Mouse (Mus musculus) left cerebral cortex, postnatal 25 days (tissue): ENCODE measurements around the gene Dctd. TPM values are rescaled to one million over a fixed set of nuclear protein-coding genes. Genes with fewer than 3 reads are reported as not detected.

Experiments used
- DNase-seq, 2 experiments: peaks; one replicate each; pipeline ENCODE4 v3.0.0; 2022; ENCODE audit warnings: low spot score in 2 of 2, mixed read lengths in 1 of 2
- intact Hi-C: fragments of 180-260 bp; cut with DNase I; formaldehyde crosslinking; loops from one replicate; pipeline ENCODE4 v1.15.1; 2025
- total RNA-seq, 2 experiments: library from RNA; stranded (reverse); gene quantifications; 2 replicates each; pipeline ENCODE4 v1.2.3; 2021

The Dctd gene
- 1 to 10 TPM; 5.5 to 9.4 TPM for total RNA-seq

DNA sequence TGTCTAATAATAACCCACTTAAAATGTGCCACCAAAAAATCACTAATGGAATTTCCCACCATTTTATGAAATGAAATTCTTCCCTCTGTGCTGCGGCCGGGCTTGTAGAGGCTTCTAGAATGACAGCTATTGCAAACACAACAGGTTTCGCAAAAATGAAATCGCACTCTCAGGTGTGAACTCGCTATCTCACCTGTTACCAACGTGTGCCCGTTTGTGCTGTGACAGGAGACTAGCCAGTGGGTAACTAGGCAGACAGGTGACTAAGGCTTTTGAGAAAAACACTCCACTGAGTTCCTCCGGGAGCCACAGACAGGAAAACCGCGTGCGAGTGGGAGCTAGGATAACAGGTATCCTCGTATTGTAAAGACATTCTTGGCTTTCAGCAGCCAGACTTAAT is at the start of gene Dctd:
Dctd (plus strand) TSS at position 301 of the 400 bp plus-strand sequence.
- DNase-seq: no peak
- intact Hi-C loops: loop anchor here (5.0 kb wide), 1 partner anchor 124 kb away; no protein-coding TSS in a partner anchor

DNA sequence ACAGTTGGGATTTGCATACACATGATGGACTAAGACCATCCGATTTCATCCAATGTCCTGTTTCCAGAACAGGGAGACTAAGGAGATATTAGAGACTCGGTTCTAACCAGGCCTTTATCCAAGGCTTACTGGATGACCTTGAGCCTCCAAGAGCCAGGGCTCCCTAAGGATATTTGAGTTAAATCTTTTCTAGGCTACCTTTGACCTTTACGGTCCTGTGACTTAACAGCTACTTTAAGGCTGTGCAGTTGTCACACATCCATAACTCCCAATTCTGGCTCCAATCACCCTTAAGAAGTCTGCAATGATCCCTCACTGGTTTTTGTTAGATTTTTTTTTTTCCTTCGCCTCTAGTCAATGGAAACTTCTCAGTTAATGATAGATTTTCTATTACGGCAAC is 45.3 kb upstream of the Dctd start:
- no peak for DNase-seq
- intact Hi-C loops: no loop called here

DNA sequence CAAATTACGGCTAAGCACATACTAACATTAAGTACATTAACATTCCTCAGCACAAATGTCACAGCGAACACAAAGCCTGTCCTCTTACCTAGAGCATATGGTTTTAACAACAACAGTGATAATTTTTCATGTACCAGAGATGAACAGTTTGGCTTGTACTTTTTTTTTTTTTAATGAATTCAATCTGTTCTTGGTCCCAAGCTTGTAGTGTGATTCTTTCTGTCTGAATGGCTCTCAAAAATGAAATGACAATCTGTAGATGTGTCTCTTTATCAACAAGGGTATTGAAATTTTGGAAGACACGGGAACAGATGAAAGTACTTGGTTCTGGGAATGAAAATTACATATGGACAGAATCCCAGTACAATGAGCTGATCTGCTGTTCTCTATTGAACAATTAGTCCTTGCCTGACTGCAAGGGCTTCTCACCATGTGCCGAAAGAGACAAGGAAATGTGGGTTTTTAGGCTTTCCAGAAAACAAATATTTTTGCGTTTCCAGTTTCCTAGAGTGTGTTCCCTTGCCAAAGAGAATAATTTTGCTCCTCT is 35.3 kb upstream of the Dctd start:
- intact Hi-C loops: no loop called here

DNA sequence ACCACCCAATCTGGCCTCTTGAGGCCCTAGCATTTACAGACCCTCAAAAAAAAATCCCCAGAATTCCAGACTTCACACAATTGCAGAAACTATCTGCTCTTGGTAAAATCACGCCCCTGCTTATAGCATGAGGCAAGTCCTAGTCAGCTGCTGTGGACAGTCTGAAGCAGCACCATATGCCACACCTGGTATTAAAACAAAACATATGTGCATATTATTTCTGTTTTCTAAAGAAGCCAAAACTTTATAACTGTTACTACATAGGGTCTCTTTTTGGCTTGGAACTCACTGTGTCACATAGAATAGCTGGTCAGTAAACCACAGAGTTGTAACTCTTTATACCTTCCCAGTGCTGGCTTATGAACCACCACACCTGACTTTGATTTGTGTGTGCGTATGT is 24.7 kb upstream of the Dctd start:
- DNase-seq: no peak
- intact Hi-C loops: no loop called here

More for the DNA sequence above, 35.3 kb upstream of the Dctd start:
- DNase-seq: no peak

DNA sequence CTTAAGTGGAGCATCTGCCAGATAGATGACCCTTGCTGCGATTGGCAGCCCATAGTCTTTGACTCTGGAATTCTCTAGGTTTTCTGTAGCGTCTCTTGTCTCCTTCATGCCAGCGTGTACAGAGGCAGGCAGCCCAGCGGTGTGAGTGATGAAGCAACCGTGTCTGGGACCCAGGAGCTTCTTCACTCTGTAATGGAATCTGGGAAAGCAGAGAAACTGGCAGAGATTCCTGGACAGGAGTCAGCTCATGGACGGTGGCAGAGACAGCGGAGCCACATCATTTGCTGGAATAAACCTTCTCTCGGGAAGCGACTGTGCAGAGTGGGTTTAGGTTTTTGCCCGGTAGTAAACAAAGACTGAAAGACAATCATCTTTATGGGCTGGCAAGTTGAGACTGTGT is 16.5 kb upstream of the Dctd start:
- DNase-seq: peak in 1 of 2 experiments; percentile 6
- intact Hi-C loops: no loop called here

DNA sequence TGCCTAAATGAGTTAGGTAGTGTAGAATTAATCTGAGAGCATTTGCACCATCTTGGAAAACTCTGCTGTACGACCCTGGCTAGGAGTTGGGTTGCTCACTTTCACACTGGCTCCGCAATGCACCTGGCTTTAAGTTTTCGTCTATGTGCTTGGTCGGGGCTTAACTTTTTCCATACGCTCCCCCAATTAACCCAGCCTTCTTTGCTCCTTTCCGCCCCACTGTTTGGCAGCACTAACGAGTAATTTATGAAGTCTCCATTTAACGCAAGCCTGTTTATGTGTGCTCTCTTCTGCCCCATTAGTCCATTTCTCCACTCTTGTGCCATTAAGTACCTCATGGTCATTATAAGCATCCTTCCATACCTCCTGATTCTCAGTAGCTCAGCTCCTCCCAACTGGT is 8.2 kb upstream of the Dctd start:
- DNase-seq: no peak
- intact Hi-C loops: no loop called here

DNA sequence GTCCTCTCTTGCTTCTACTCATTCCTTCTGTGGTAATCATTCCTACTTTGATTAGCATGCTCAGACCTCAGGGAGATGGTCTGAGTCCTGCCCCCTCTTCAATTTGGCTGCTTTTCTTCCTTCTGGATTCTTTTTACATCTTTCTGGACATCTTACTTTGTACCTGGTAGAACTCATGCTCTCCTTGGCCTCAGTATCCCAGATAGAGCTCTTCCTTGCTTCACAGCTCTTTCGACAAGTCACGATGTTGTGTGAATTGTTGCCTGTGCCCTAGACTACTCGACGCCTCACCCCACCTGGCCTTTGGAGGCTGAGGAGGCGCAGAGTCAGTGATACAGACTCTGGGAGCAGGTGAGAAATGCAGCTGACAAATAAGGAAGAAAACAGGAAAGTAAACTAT is 3.5 kb upstream of the Dctd start:
- no peak for DNase-seq
- intact Hi-C loops: loop anchor here (5.0 kb wide), 1 partner anchor 127 kb away; no protein-coding TSS in a partner anchor

DNA sequence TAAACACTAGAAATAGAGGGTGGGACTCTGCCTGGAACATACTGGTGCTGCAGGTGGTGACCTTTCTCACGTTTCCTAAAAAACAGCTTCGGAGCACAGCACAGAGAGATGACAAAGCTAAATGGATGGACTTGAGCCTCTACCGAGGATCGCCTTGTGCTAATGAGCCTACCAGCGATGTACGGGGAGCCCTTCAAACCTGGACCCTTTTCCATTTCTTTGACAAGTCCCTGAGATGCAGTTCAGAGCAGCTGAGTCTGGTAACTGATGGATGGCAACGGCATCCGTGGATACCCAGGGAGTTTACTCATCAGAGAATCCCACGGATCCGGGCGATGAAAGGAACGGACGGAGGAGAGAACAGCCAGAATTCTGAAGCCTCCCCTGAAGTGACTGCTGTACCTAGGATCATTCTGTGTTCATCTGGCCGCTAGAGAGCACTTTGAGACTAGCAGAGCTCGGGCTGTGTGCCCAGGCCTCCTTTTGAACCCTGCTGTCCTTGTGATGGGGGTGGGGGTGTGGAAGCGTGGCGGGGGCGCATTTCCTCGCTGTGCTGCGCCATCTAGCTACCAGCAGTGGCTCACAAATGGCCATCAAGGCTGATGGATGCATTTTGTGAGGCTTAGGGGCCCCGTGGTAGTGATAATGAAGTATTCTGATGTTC is 1.6 kb upstream of the Dctd start:
- intact Hi-C loops: loop anchor here (5.0 kb wide), 1 partner anchor 125 kb away; no protein-coding TSS in a partner anchor
- peak; percentile 80 to 89 for DNase-seq

DNA sequence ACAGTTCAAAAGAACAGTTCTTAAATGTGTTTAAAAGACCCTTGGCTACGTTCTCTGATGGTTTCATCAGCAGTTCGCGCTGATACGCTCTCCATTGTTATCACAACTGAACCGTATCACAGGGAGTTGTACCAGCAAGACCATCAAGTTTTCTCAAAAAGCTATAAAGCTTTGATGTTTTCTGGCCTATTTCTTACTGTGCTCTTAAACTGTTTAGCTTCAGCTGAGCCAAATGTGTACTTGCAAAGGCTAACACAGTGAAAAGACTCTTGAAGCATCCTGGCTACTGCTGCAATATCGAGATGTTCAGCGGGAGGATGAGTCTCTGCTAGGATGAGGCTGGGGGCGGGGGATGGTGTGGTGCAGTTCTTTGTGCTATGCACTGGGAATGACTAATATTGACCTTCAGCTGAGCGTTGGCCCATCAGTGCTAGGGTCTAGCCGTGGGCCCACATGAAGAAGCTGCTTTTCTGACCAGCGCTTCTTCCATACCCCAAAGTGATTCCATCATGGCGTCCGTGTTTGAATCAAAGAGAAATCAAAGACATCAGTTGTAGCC is 732 bp upstream of the Dctd start:
- intact Hi-C loops: loop anchor here (5.0 kb wide), 1 partner anchor 124 kb away; no protein-coding TSS in a partner anchor
- peak in 1 of 2 experiments; percentile 8 for DNase-seq

DNA sequence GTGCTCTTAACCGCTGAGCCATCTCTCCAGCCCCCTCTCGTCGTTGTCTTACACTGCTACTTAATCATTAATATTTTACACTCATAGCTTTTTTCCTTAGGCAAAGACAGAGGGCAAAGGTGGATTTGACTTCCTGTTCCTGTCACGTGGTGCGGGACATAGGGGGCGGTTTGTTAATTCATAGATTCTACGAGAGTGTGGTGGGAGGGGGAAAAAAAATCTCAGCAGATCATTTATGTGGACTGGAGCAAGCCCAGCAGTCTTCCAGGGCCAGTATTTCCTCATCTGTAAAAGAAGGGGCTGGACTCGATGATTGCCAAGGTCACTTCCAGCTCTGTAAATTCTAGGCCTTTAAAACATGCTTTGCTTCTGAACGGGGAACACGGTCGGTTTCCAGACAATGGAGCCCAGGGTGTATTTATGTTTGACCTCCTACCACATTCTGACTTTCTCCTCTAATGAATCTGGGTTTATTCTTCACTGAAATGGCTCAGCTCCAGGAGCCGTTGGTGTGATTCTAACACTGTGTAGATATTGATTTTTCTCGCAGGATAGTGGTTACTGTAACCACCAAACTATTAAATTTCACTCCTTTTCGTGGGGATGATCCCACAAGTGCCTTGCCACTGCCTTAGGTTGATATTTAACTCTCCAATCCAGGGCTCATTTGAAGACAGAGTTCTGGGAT is 1.4 kb downstream of the Dctd start:
- intact Hi-C loops: no loop called here
- no peak for DNase-seq

DNA sequence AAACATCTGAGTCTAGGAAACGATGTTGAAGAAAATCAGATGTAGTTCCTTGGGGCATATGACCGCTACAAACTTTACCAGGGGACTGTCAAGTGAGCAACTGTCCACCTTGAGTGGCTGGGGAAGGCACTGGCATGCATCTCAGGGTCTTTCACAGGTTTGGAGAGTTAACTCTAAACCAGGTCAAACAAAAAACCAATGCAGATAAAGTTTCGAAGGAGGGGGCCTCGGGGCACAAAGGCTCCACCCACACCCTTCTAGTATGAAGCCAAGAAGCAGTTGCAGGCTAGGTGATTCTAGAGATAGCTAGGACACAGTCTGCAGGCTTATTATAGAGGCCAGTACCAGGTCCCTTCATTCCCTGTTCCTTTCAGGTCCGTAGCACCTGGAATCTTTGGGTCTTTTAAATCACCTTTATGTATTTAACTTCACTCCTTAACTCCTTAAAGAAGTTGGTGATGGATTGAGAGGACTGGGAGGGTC is 10.5 kb downstream of the Dctd start:
- no peak for DNase-seq
- intact Hi-C loops: no loop called here

DNA sequence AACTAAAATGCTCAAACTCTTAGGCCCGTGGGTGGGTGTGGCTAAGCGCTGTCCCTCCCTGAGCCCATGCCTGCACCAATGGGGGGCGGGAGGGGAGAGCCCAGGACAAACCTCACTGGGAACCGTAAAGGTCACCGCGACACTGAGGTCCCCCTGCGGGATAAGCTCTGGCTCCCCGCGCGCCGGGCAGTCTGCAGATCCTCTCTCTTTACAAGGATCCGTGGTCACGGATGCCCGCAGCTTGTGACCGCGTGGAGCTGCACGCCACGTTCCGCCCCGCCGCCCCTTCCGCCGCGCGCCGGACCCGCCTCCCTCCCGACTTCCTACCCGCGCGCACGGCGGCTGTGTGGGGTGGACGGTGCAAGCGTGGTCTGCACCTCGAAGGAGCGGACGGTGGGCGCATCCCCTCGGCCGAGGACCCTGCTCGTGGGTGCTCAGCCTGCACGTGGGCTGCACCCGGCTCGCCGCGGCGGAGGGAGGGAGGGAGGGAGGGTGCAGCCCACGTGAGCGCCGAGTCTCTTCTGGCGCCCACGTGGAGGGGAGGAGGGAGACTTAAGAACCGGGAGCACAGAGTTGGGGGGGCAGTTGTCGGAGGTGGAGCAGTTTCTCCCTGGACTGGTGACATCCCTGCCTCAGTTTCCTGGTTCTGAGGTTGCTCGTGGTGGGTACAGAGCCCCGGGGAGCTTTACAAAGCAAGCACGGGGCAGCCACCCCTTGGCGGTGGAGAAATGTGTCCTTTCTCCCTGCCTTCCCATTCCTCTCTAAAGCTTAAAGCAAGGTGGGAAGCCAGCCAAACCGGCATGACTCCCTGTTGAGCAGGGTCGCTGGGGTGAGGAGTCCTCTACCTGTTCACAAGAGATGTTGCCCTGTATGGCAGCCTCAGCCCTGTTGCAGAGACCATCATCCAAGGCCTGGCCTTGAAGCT is 11.2 kb downstream of the Dctd start:
- intact Hi-C loops: no loop called here
- DNase-seq: peak; percentile 49 to 65

DNA sequence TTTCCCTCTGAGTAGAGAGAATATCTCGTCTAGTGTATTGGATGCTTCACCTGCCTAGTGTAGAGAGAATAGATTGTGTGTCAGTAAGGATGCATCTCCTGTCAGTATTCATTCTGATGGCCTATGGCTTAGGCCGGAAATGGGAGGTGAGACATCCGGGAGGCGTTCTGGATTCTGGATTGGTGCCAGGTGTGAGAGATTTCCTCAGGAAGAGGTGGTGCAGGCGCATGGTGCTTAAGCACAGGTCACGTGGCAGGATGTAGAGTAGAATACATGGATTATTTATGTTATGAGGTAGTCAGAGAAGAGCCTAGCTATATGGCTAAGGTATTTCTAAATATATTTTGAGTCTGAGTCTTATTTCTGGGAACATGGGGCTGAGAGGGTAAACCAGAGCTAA is 15.7 kb downstream of the Dctd start:
- intact Hi-C loops: no loop called here
- no peak for DNase-seq

DNA sequence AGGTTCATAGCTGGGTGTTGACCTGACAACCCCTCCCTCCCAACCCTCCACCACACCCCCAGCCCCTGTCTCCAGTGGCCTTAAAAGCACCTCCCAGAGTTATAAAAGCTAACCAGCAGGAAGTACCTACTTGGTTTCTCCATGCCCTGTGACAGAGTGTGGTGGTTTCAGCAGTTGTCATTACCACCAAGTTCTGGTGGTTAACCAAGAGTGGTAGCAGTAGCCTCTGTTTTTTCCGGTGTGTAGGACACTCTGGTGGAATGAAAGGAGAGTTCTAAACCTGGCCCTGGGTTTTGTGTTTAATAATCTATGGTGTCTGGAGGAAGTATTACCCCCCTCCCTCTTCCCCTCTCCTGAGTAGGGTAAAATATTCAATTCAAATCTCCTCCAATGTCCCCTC is 24.1 kb downstream of the Dctd start:
- intact Hi-C loops: no loop called here
- DNase-seq: no peak

DNA sequence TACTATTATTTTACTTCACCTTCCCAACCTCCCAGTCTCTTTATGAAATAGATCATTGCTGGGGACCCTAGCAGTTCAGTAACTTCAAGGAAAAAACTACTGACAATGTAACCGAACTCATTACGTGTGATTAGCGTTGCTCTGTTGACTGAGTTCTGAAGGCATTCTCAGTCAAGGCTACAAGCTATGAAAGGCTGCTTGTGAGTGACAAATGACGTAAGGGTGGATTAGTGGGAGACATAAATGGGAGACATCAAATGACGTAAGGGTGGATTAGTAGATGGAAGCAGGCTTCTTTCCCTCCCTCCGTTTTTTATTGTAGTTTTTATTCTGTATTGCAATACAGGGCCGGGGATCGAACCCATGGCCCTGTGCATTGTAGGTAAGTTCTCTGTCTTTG is 26.0 kb downstream of the Dctd start:
- no peak for DNase-seq
- intact Hi-C loops: no loop called here

DNA sequence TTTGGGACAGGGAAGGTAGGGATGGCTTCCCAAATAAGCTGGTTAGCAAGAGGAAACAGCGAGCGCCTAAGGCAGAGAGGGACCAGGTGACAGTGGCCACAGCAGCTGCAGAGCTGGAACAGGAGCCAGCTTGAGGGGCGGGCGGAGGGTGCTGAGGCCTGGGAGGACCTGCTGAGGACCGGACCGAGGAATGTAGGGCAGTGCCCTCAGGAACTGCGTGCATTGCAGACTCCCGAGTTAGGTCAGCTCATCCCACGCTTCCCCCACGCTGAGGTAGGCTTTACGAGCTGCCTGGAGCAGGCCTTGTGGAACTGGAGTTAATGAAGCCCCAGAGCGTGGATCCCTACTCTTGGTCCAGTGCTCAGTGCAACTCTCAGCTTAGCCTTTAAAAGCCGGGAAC is 28.1 kb downstream of the Dctd start:
- no peak for DNase-seq
- intact Hi-C loops: no loop called here

DNA sequence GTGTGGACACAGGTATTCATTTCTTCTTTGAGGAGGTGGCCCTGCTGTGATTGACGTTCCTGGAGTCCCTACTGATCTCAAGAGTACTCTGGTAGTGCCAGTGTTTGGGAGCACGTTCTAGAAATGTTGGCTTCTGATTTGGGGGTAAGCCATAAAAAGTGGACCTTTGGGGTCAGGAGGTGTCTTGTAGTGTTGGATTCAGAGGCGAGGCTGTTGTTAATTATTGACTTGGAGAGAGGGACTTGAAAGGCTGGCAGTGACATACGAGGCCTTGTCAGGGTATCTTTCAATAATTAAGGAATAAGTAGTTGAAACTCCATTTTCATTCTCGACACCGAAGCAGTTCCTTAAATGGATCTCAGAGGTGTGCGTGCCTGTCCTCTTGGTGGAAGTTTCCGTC is 31.4 kb downstream of the Dctd start:
- DNase-seq: no peak
- intact Hi-C loops: no loop called here

DNA sequence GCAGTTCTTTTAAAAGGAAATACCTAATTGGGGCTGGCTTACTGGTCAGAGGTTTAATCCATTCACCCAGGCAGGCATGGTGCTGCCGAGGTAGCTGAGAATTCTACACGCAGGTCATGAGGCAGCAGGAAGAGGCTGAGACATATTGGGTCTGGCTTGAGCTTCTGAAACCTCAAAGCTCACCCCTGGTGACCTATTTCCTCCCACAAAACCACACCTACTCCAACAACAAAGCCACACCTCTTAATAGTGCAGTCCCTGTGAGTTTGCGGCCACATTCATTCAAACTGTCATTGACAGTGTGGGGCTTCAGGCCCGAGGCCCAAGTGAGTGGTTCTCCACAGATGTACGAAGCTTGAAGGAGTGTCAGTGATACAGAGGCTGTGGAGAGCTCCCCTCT is 34.4 kb downstream of the Dctd start:
- intact Hi-C loops: no loop called here
- no peak for DNase-seq

DNA sequence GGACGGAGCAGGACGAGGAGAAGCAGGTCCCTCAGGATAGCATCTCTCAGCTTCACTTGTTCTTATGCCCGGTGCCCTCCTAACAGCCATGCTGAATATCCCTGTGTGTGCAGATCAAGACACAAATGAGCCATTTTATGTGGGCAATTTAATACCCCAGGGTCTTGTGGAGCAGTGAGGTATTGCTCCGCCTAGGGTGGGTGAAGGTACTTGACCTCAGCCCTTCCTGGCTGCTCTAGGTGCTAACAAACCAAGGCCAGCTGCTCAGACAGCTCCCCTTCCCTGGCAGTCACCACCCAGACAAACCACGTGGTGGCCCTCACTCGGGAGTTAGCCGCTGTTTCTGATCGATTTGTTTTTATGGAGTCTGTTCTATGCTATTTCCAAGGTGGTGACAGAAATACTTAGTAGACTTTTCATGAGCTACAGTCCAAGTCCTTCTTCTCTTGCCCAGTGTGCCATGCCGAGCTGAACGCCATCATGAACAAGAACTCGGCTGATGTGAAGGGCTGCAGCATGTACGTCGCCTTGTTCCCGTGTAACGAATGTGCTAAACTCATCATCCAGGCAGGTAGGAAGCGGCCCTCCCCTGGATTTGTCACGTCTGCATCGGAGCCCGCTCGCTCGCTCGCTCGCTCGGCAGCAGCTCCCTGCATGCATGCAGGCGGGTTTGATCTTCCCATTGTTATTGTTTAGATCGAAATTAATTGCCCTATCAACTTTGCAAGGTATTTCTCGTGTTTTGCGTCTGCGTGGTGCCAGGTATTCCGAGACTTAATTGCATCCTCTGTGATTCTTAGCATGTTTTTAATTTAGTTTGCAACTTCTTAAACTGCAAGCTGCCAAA is 38.1 kb downstream of the Dctd start:
- intact Hi-C loops: no loop called here
- DNase-seq: no peak
